Mouse (Mus musculus): ENCODE results near the gene Trpm8. TPM values are rescaled to one million over a fixed set of nuclear protein-coding genes. Genes with fewer than 3 reads are reported as not detected.

The Trpm8 gene
- polyA plus RNA-seq, 1 experiment from 2014 or later, result not detected

DNA sequence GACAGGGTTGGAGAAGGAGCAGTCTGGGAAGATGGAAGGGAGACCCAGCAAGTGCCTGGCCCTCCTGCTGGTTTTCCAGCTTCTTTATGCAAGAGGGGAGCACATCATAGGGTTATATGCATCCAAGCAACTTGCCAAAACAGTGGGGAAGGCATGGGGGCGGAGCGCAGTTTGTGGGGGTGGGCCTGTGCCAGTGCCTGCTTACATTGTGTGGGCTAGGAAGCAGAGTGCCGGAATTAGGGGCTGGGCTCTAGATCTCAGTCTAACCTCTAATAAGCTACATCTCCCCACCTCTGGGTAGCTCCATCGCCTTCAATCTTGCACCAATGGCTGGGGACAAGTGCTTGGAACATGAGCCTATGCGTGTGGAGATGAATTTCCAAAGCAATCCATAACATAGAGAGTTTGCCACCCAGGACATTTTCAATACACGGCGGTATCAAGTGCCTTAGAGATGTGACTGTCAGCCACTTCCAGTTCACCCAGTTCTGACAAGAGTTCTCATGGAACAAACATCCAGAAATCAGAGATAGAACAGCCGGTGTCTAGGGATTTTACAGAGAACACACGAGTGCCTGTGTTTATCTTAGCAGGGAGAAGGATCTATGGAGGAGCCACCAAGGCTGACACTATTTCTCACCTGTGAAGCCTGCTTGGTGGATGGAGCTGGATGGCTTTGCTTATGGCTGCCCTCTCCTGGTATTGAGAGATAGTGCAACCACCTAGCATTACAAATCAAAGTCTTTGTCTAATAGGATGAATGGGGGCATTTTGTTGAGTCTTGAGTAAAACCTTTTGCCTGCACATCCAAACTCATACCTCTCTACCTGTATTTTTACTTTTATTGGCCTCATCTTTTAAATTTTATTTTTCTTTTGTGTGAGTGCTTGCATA lies 23.9 kb downstream of the Trpm8 start:
- peaks cover 67% of the 10 kb centered on the region for H3K9me3 ChIP-seq (replicated peaks)
- ATAC-seq (replicated peaks; ENCODE audit: low FRiP score), result peak; percentile 6
- no peaks in the 10 kb centered on the region for H3K4me1 ChIP-seq
- H3K4me3 ChIP-seq (replicated peaks), result no peak overlapping the region
- 70% methylated on average over 9 of the region's 9 CpGs for WGBS
- no peaks in the 10 kb centered on the region for H3K27me3 ChIP-seq
- H3K9ac ChIP-seq, result no peak overlapping the region
- H3K27ac ChIP-seq, result no peak overlapping the region
- H3K4me2 ChIP-seq, result no peak overlapping the region
- H3K36me3 ChIP-seq, result no peaks in the 10 kb centered on the region

DNA sequence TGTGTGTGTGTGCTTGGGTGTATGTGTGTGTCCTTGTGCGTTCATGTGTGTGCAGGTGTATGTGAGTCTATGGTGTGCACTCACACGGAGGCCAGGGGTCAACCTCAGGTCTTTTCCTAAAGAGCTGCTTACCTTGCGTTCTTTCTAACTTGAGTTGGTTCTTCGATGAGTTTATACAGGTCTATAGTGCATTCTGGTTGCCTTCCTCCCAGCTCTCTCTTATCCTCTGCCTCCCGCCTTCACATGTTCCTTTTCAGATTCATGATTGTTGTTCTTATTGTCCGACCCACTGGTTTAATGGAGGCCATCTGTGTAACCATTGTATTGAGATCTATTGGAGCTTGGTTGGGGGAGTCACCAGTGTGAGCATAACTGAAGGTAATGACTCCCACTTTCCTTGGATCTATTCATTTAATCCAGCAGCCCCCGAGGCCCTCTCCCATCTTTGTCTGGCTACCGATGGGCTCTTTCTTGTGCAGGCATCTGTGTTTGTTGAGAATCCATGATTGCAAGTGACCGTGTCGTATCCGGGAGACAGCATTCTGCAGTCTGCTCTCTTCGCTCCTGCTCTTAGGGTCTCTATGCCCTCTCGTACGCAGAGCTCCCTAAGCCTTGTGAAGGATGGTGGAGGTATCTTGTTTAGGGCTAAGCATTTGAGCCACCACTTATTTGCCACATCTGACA lies 24.7 kb downstream of the Trpm8 start:
- no peak overlapping the region for H3K4me3 ChIP-seq (replicated peaks)
- no peaks in the 10 kb centered on the region for H3K36me3 ChIP-seq
- no peak overlapping the region for H3K9ac ChIP-seq
- H3K9me3 ChIP-seq (replicated peaks), result peaks cover 74% of the 10 kb centered on the region
- no peaks in the 10 kb centered on the region for H3K4me1 ChIP-seq
- H3K27me3 ChIP-seq, result no peaks in the 10 kb centered on the region
- no peak overlapping the region for H3K4me2 ChIP-seq
- 65% methylated on average over 14 of the region's 14 CpGs for WGBS
- no peak overlapping the region for H3K27ac ChIP-seq
- ATAC-seq (replicated peaks; ENCODE audit: low FRiP score), result no peak

DNA sequence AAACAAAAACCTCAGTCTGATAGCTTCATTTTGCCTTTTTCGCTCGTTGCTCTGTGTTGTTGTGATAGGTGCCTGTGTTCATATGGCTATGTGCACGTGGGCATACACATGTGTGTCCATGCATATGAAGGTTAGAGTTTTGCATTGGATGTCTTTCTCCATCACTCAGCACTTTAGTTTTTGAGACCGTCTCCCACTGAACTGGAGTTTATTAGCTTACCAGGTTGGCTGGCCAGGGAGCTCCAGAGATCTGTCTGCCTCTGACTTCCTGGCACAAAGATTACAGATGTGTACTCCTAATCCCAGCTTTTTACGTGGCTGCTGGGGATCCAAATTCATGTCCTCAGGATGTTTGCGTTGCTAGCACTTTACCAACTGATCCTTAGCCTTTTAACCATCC lies 26.3 kb downstream of the Trpm8 start:
- H3K9ac ChIP-seq, result no peak overlapping the region
- no peak for ATAC-seq (replicated peaks; ENCODE audit: low FRiP score)
- H3K27me3 ChIP-seq, result no peaks in the 10 kb centered on the region
- WGBS, result 62% methylated on average over 6 of the region's 6 CpGs
- H3K4me2 ChIP-seq, result no peak overlapping the region
- no peaks in the 10 kb centered on the region for H3K36me3 ChIP-seq
- H3K27ac ChIP-seq, result no peak overlapping the region
- H3K4me1 ChIP-seq, result no peaks in the 10 kb centered on the region
- H3K4me3 ChIP-seq (replicated peaks), result no peak overlapping the region
- peaks cover 86% of the 10 kb centered on the region for H3K9me3 ChIP-seq (replicated peaks)

DNA sequence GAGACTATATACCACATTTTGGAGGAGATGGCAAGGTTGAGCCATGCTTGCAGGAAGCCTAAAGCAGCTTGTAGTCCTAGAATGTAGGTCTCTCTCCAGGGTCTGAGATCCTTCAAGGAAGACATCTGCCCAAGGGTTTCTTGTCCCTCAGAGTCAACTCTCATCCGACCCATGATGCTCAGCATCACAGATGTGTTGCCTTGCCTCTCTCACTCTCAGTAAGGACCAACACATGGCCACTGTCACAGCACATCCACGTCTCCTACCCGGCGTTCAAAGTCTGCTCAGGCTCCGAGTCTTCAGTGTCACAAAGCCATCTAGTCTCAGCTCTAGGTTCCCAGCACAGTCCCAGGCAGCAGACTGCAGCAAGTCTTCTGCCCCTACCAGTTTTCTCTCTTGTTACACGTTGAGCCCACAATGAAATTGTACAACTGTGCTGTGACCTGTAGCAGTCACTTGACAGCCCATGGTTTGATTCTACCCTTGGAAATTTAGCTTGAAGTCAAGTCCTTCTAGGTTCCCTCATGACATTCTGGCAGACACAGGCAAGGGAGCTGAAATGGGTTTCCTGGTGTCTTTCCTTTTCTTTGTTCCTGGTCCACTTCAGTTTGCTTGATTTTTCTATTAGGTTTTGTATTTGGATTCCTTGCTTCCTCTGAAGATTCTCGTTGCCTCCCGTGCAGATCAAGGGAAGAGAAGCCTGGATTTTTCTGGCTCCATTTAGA lies 27.0 kb downstream of the Trpm8 start:
- Histone ChIP-seq H3K4me1 (no peaks in the 10 kb centered on the region), H3K9me3 (replicated peaks) (peaks cover 84% of the 10 kb centered on the region), H3K9ac (no peak overlapping the region), H3K27me3 (no peaks in the 10 kb centered on the region), H3K4me2 (no peak overlapping the region), H3K4me3 (replicated peaks) (no peak overlapping the region), H3K27ac (no peak overlapping the region), H3K36me3 (no peaks in the 10 kb centered on the region)
- WGBS, result 62% methylated on average over 8 of the region's 8 CpGs
- no peak for ATAC-seq (replicated peaks; ENCODE audit: low FRiP score)

DNA sequence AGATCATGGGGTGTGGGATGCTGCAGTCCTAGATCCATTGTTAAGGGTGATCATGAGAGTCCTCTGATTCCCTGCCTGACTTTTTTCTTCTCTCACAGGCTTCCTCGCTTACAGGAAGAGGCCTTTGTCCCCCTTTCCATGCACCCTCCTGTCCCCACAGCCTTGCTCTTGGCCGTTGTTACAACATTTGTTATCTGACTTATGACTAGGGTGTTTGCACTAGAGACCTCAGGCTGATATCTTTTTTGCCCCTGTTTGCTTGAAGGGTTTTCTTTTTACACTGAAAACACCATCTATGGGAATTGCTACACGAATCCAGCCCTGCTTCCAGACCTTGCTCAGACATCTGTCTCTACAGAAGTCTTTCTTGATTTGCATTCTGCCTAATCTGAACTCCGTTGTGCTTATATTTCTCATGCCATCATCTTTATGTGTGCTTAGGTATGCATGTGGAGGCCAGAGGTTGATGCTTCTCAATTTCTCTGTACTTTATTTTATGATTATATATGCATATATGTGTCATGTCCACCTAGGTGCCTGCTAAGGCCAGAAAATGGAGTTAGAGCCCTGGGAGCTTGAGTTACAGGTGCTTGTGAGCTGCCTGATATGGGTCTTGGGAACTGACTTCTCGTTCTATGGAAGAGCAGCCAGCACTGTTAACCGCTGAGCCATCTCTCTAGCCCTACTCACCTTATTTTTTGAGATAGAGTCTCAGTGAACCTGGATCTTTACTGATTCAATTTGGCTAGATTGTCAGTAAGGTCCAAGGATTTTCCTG lies 27.7 kb downstream of the Trpm8 start:
- peaks cover 85% of the 10 kb centered on the region for H3K9me3 ChIP-seq (replicated peaks)
- 48% methylated on average over 6 of the region's 6 CpGs for WGBS

DNA sequence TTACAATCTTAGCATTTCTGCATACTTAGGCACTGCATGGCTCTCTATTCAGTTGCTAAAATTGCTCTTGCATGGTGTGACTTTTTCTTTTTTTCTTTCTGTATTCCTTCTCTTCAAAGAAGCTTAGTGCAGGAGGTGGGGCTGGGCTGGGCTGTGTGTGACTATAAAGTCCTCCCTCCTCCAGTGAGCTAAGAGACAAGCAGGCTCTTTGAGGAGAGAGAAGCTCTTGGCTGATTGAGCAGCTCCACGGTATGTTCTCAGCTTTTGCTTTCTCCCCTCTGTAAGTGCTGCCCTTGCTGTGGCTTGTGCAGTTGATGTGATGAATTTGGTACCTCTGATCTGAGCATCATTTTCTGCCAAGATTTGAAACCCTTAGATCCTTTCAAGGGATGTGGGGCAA lies 29.1 kb downstream of the Trpm8 start:
- Histone ChIP-seq H3K4me2 (no peak overlapping the region), H3K36me3 (no peaks in the 10 kb centered on the region), H3K9ac (no peak overlapping the region), H3K9me3 (replicated peaks) (peaks cover 76% of the 10 kb centered on the region), H3K27ac (no peak overlapping the region), H3K4me1 (no peaks in the 10 kb centered on the region), H3K4me3 (replicated peaks) (no peak overlapping the region), H3K27me3 (no peaks in the 10 kb centered on the region)
- 55% methylated on average over 1 of the region's 1 CpGs for WGBS
- ATAC-seq (replicated peaks; ENCODE audit: low FRiP score), result no peak

More for the DNA sequence above, 27.7 kb downstream of the Trpm8 start:
- H3K36me3 ChIP-seq, result no peaks in the 10 kb centered on the region
- H3K4me3 ChIP-seq (replicated peaks), result no peak overlapping the region
- no peak overlapping the region for H3K9ac ChIP-seq
- no peak overlapping the region for H3K4me2 ChIP-seq
- no peak overlapping the region for H3K27ac ChIP-seq
- no peaks in the 10 kb centered on the region for H3K27me3 ChIP-seq
- no peak for ATAC-seq (replicated peaks; ENCODE audit: low FRiP score)
- H3K4me1 ChIP-seq, result no peaks in the 10 kb centered on the region

DNA sequence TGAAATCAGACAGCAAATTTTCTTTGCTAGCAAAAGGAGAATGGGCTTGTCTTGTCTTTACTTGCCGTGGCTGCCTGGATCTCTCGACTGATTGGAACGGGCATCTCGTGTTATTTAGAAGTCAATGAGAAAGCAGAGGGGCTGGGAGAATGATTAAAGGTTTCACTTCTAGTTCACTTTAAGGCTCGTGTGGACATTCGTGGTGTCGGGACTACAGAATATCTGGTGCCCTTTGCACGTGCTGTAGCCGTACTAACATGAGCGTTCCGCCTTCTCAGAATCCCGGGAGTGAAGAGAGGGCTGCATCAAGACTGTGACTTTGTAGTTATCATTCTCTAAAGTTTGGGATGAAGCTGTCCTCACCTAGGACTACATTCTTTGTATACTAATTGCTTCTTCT lies 29.7 kb downstream of the Trpm8 start:
- Histone ChIP-seq H3K27ac (no peak overlapping the region), H3K27me3 (no peaks in the 10 kb centered on the region), H3K36me3 (no peaks in the 10 kb centered on the region), H3K9me3 (replicated peaks) (peaks cover 70% of the 10 kb centered on the region), H3K9ac (no peak overlapping the region), H3K4me2 (no peak overlapping the region), H3K4me1 (no peaks in the 10 kb centered on the region), H3K4me3 (replicated peaks) (no peak overlapping the region)
- ATAC-seq (replicated peaks; ENCODE audit: low FRiP score), result no peak
- 66% methylated on average over 12 of the region's 12 CpGs for WGBS

DNA sequence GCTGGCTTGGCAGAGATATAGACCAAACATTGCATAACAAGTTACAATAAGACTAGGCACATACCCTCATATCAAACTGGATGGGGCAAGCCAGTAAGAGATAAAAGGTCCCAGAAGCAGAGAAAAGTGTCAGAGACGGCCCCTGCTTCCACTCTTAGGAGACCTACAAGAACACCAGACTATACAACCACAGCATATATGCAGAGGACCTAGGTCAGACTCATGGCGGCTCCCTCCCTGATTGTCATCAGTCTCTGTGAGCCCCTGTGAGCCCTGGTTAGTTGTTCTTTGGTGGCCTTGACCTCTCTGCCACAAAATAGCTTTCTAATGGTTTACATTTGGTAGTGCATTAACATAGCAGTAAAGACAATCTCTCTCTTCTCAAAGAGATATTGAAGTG lies 31.6 kb downstream of the Trpm8 start:
- no peak for ATAC-seq (replicated peaks; ENCODE audit: low FRiP score)
- Histone ChIP-seq H3K27ac (no peak overlapping the region), H3K9ac (no peak overlapping the region), H3K36me3 (no peaks in the 10 kb centered on the region), H3K4me2 (no peak overlapping the region), H3K9me3 (replicated peaks) (peaks cover 56% of the 10 kb centered on the region), H3K27me3 (no peaks in the 10 kb centered on the region), H3K4me3 (replicated peaks) (no peak overlapping the region), H3K4me1 (no peaks in the 10 kb centered on the region)
- WGBS, result 50% methylated on average over 2 of the region's 2 CpGs

DNA sequence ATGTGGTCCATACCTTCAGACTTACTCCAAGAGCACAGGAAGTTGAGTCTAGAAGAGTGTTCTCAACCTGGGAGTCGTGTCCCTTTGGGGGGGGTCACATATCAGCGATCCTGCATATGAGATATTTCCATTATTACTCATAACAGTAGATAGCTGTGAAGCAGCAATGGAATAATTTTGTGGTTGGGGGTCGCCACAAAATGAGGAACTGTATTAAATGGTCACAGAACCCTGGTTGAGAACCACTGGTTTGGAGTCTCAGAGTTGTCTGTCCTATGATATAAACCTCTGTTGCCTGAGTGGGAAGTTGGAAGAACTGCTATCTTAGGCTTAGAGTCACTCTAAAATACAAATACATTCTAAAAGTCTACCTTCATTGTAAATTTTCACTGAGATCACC lies 32.4 kb downstream of the Trpm8 start:
- Histone ChIP-seq H3K4me3 (replicated peaks) (no peak overlapping the region), H3K9ac (no peak overlapping the region), H3K27ac (no peak overlapping the region), H3K4me2 (no peak overlapping the region), H3K27me3 (no peaks in the 10 kb centered on the region), H3K36me3 (no peaks in the 10 kb centered on the region), H3K9me3 (replicated peaks) (peaks cover 49% of the 10 kb centered on the region), H3K4me1 (no peaks in the 10 kb centered on the region)
- WGBS, result 53% methylated on average over 3 of the region's 3 CpGs
- ATAC-seq (replicated peaks; ENCODE audit: low FRiP score), result peak; percentile 24; the same call in 1 of the 2 replicates

DNA sequence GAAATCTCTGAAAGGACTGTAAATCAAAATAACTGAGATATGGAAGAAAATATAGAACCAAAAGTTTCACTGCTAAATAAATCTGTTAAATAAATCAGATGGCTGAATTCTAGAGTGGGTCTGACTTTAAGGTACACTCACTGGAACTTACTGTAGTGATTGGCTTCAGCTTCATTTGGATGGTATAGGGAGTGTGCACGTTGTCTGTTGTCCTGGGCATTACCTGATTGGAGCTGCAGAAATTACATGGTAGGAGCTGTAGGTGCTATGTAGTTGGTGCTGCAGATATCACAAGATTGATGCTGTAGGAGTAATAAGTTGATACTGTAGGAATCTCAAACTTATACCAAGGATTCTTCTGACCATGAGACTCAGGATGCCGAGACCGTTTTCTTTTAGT lies 32.9 kb downstream of the Trpm8 start:
- ATAC-seq (replicated peaks; ENCODE audit: low FRiP score), result no peak
- no peak overlapping the region for H3K9ac ChIP-seq
- H3K27ac ChIP-seq, result no peak overlapping the region
- 65% methylated on average over 3 of the region's 3 CpGs for WGBS
- no peak overlapping the region for H3K4me2 ChIP-seq
- H3K9me3 ChIP-seq (replicated peaks), result peaks cover 44% of the 10 kb centered on the region
- no peak overlapping the region for H3K4me3 ChIP-seq (replicated peaks)
- no peaks in the 10 kb centered on the region for H3K36me3 ChIP-seq
- no peaks in the 10 kb centered on the region for H3K27me3 ChIP-seq
- no peaks in the 10 kb centered on the region for H3K4me1 ChIP-seq

DNA sequence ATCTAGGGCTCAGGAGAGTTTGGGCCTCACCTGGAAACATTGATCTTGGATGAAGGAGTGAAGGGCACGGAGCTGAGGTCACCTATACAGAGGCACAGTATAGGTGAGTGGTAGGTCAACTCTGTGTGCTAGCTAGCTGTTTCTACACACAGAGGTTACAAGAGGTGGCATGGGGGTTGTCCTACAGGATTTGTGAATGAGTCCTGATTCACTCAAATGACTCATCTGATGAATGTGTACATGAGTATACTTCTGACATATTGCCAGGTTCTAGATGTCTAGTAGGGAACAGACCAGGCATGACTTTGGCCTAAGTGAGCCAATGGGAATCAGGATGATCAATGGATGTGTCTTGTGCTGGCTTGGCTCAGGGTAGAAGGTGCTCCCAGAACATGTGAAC lies 39.8 kb downstream of the Trpm8 start:
- H3K9me3 ChIP-seq (replicated peaks), result no peaks in the 10 kb centered on the region
- 73% methylated on average over 1 of the region's 1 CpGs for WGBS
- no peak overlapping the region for H3K27ac ChIP-seq
- H3K36me3 ChIP-seq, result no peaks in the 10 kb centered on the region
- no peaks in the 10 kb centered on the region for H3K4me1 ChIP-seq
- no peak overlapping the region for H3K4me3 ChIP-seq (replicated peaks)
- H3K4me2 ChIP-seq, result no peak overlapping the region
- H3K27me3 ChIP-seq, result no peaks in the 10 kb centered on the region
- no peak for ATAC-seq (replicated peaks; ENCODE audit: low FRiP score)
- H3K9ac ChIP-seq, result no peak overlapping the region

Data from kidney, embryonic 15.5 days (tissue).